Mouse (Mus musculus): ENCODE measurements around the gene Jph4. TPM values are rescaled to one million over a fixed set of nuclear protein-coding genes. Genes with fewer than 3 reads are reported as not detected.

The Jph4 gene
- polyA plus RNA-seq, 1 experiment: 2.4 TPM

DNA sequence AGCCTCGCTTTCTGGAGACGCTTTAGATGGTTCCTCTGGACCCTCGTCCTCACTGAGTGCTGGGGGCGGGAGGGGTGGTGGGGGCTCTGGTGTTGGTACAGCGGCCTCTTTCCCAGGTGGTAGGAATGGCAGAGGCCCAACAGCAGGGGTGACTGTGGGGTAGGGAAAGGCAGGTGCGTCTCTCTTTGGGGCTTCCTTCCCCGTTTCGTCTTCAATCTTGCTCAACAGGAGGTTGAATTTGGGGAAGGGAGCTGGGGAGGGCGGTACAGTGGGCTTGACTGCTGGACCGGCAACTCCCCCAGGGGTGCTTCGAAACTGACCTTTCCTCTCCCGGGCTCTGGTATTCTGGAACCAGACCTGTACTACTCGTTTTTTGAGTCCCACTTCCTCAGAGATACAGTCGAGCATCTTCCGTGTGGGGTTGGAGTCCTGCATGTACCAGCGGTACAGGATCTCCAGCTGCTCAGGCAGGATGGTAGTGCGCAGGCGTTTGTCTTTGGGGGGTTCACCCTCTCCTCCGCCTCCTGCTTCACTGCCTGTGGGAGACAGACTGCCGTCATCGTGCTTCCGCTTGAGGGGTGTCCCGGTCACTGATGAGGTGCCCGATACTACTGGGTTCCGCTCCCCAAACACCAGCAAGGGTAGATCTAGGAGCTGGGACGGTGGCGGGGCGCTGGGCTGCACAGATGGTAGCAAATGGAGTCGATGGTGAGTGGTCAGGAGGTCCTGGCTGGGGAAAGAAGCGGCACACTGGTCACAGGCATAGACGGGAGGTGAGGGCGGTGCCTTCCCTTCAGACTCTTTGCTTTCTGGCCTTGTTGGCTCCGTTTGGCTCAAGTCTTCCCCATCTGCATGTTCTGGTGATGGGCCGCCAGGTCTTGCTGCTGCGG lies 52.0 kb downstream of the Jph4 start:
- no peak for DNase-seq (ENCODE audit: low spot score)

DNA sequence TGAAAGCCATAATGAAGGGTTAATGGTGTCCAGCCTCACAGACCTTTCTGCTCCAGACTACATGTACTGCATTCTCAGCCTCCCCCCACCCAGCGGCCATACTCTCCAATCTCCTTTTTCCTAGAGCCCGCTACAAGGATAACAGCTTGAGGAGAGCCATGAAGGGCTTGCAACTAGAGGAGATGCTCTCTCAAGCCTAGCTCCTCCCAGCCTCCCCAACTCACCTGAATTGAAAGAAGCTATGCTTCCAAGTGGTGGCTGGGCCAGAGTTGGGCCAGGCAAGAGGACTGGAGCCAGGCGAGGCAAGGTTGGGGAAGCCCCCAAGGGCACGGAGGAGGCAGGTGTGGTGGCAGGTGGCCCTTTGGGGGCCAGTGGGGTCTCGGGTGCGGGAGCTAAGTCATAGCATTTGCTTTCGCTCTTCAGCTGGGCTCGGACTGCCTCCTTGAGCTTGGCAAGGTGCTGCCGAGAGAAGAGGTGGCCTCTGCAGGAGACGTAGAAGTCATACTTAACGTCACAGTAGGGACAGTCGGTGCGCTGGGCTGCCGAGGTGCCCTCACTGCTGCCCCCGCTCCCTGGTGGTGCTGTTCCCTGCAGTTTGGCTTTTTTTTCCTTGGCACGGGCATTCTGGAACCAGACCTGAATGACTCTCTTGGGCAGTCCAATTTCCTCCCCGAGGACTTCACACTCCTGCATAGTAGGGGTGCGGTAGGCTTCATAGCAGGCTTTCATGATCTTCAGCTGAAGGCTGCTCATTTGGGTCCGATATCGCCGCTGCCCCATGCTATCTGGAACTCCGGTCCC lies 53.0 kb downstream of the Jph4 start:
- DNase-seq (ENCODE audit: low spot score): no peak

DNA sequence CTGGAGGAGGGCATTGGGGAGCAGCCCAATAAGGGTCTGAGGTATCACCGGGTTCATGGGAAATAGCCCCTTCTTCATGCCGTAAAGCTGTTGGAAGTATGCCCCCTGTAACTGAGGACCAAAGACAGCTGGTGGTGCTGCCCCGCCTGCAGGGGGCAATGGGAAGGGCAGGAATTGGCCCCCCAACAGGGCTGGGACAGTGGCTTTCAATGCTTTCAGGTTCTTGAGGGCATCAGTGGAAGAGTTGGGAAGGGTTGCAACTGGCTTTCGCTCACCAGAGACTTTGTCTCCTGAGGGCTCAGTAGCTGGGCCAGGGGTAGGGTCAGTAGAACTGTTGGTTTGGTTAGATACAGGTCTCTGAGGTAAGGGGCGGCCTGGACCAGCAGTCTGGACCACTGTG lies 53.6 kb downstream of the Jph4 start:
- DNase-seq (ENCODE audit: low spot score): no peak

DNA sequence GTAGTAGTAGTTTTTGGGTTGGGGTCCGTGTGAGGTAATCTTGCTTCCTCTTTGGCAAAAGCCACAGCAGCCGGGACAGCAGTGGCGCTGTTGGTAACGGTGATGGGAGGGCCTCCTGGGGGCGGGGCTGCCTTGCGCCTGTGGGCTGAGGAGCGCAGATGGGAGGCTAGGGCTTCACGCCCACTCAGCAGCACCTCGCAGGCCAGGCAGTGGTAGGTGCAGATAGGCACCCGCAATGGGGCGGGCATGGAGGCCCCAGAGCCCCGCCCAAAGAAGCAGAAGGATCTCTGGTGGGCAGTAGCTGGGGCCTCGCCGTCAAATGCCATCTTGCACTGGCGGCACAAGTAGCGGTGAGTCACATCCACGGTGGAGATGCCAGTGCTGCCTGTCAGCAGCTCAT lies 54.1 kb downstream of the Jph4 start:
- DNase-seq (ENCODE audit: low spot score): no peak

DNA sequence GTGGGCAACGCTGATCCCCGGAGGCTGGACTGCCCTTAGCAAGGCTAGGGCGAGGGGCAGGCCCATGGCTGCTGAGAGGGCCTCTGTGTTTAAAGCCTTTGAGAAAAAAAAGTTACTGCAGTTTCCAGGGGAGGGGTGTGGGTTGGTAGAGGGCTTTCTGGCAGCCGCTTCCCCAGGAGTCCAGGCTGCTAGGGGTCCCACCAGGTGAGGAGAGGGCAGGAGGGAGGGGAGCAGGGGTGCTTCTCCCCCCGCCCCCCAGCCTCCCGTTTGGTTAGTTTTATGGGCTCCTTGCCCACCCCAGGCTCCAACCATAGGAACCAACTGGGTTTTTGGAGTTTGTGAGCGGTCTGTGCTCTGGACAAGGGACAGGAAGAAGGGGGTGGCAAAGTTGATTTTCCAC lies 54.9 kb downstream of the Jph4 start:
- no peak for DNase-seq (ENCODE audit: low spot score)

DNA sequence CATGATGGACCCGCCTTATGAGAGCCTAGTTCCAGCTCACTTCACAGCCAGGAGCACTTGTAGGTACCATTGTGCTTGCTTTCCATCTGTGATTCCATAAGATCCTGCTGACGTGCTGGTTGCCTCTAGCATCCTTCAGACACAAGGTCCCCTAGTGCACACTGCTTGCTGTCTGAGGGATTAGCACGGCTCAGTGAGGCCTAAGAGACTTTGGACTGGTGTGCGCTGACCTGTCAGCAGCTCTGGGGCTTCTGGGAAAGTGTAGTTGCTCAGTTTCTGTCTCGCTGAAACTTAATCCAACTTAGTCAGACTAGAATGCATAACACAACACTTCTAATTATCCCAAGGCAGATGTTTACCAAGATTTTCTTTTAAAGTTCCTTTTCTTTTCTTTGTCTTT lies 56.8 kb downstream of the Jph4 start:
- no peak for DNase-seq (ENCODE audit: low spot score)

DNA sequence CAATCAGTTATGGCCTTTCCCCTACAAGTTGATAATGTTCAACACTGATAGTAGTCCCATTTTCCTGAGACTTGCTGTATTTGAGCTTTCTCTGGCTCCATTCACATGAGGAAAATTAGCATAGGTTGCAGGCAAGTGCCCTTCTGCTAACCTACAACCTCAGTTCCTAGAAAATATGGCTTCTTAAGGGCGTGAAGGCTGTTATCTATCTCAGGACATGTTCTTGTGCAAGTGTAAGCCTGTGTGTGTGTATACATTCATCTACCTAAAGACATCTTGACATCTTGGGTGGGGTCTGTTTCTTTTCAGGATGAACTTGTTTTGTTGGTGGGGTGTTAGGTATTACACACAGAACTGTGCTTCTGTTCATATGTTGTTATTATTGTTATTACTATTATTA lies 57.7 kb downstream of the Jph4 start:
- no peak for DNase-seq (ENCODE audit: low spot score)

Other genes with a start within 250 kb of the Jph4 start
- gene Homez, start 246.0 kb downstream of the Jph4 start, polyA plus RNA-seq (2012; rRNA removed): 5.0 and 6.4 TPM in 2 replicates
- gene Ppp1r3e, start 239.4 kb downstream of the Jph4 start, polyA plus RNA-seq (2012; rRNA removed): 9.4 and 13.5 TPM in 2 replicates
- 63.7 and 76.7 TPM in 2 replicates for gene Bcl2l2, start 233.6 kb downstream of the Jph4 start, polyA plus RNA-seq (2012; rRNA removed)
- gene Gm20521, start 233.5 kb downstream of the Jph4 start, polyA plus RNA-seq (2012; rRNA removed): 0.28 and 0.40 TPM in 2 replicates
- 278 and 430 TPM in 2 replicates for gene Pabpn1, start 224.4 kb downstream of the Jph4 start, polyA plus RNA-seq (2012; rRNA removed)
- 102 and 148 TPM in 2 replicates for gene Slc22a17, start 203.8 kb downstream of the Jph4 start, polyA plus RNA-seq (2012; rRNA removed)
- gene Efs, start 190.8 kb downstream of the Jph4 start, polyA plus RNA-seq (2012; rRNA removed): 46.6 and 52.9 TPM in 2 replicates
- gene Il25, start 184.2 kb downstream of the Jph4 start, polyA plus RNA-seq (2012; rRNA removed): 0.07 and 0.09 TPM in 2 replicates
- gene Cmtm5, start 180.7 kb downstream of the Jph4 start, polyA plus RNA-seq (2012; rRNA removed): 4.2 and 5.1 TPM in 2 replicates
- 0.15 and 0.22 TPM in 2 replicates for gene Myh6, start 150.0 kb downstream of the Jph4 start, polyA plus RNA-seq (2012; rRNA removed)
- gene Gm17428, start 140.0 kb downstream of the Jph4 start, polyA plus RNA-seq (2012; rRNA removed): not detected in 2 replicates
- gene Myh7, start 122.3 kb downstream of the Jph4 start, polyA plus RNA-seq (2012; rRNA removed): 0.26 and 0.47 TPM in 2 replicates
- gene Ngdn, start 101.5 kb downstream of the Jph4 start, polyA plus RNA-seq (2012; rRNA removed): 53.7 and 65.8 TPM in 2 replicates
- 0.66 and 2.0 TPM in 2 replicates for gene Zfhx2, start 24.6 kb downstream of the Jph4 start, polyA plus RNA-seq (2012; rRNA removed)
- gene Thtpa, start 22.2 kb downstream of the Jph4 start, polyA plus RNA-seq (2012; rRNA removed): 6.6 and 11.6 TPM in 2 replicates
- gene Ap1g2, start 10.3 kb downstream of the Jph4 start, polyA plus RNA-seq (2012; rRNA removed): 22.5 and 26.6 TPM in 2 replicates
- gene Dhrs2, start 105.1 kb upstream of the Jph4 start, polyA plus RNA-seq (2012; rRNA removed): 0.08 and 0.21 TPM in 2 replicates

Data from urinary bladder, adult 2 months (tissue).